Mouse (Mus musculus) spleen, adult 12 weeks (tissue): Measurements from ENCODE around the gene Dok3.
A peak's percentile ranks its signal among the peaks of the same experiment; 100 is the strongest.

Experiments used
- DNase-seq: peaks from one replicate; pipeline ENCODE4 v3.0.0; 2022; ENCODE audit warnings: low spot score

Dok3 gene

DNA sequence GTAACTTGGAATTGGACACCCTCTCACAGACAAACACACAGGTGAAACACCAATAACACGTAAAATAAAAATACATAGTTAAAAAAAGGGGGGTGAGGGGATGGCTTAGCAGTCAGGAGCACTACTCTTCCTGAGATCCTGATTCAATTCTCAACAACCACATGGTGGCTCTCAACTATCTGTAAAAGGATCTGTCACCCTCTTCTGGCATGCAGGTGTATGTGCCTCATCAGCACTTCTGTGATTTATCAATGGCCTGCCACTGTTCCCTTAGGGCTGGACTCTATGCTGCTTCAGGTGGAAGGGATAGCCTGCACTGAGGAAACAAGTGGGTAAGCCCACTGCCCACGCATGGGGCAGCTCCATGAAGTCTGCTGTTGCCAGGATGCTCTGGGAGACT is 11.8 kb upstream of the Dok3 start:
- DNase-seq = no peak

DNA sequence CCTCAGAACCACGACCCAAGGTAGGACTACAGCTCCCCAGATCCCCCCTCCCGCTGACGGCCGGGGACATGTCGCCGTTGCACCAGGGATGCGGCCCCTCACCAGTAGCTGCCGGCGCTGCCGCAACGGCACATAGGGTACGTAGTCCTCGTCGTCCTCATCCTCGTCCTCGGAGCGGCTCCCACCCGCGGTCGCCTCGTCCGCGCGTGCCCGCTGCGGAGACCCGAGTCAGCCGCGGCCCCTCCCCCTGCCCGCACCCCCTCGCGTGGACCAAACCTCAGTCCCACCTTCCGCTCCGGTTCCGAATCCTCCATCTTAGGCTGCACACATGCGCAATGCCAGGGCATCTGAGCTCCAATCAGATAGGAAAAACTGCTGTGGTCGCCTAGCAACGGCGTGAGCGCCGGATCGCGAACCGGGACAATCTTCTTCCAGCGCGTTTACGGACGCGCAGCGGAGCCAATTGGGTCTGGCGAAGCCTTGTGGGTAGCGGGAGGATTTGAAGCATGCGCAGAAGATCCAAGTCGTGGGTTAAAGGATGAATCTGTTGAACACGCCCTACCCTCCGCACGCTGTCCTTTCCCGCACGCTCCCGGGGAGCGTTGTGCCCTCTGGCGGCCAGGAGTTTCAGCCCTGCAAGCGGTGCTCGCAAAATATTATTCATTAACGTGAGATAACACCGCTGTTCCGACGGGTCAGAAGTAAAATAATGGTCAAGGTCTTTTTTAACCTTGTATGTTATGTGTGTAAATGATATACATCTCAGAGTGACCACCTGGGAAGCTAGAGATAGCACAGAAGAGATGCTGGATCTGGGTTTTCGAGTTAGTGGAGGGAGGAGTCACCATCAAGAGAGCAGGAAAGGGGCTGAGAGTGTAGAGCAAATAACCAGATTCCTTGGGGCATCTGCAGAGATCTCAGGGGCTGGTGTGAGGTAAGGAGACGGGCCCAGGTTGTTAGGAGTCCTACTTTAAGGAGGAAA is 7.4 kb upstream of the Dok3 start, which contains the start of gene Ddx41:
Gene Ddx41, minus strand, starts transcription at position 465 of the 982 bp plus-strand sequence.
- DNase-seq = peak; percentile 97

DNA sequence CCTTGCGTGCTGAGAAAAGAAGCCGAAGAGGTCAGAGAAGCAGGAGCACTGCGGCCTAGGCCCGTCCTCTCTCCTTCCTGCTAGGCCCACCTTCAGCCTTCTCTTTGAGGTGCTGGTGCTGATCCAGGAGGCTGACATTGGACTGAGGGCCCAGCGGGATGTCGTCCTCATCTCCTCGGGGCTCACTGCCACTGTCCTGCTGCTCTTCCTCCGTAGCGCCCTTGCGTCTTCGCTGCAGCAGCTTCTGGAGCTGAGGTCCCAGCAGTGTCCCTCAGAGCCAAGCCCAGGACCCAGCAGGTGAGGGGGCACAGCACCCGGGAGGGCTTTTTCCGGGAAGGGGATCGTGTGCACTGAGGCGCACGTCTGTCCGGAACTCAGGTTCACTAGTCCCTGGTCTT is 6.7 kb upstream of the Dok3 start:
- DNase-seq = no peak

DNA sequence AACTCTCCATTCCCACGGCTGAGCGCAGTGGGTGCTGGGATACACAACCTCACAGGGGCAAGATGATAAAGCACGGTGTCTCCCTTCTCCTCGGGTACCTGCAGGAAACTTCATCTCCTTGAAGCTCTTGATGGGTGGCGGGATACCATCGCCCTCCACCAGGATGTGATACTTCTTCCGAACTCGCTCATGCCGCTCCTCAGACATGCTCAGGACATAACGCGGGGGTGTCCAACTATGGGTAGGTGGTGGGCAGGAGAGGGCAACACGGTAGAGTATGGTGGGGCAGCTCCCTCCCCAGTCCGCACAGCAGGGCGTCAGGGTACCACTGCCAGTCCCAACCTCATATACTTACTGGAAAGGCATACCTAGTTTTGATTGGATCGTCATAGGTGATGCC is 6.1 kb upstream of the Dok3 start:
- no peak for DNase-seq

DNA sequence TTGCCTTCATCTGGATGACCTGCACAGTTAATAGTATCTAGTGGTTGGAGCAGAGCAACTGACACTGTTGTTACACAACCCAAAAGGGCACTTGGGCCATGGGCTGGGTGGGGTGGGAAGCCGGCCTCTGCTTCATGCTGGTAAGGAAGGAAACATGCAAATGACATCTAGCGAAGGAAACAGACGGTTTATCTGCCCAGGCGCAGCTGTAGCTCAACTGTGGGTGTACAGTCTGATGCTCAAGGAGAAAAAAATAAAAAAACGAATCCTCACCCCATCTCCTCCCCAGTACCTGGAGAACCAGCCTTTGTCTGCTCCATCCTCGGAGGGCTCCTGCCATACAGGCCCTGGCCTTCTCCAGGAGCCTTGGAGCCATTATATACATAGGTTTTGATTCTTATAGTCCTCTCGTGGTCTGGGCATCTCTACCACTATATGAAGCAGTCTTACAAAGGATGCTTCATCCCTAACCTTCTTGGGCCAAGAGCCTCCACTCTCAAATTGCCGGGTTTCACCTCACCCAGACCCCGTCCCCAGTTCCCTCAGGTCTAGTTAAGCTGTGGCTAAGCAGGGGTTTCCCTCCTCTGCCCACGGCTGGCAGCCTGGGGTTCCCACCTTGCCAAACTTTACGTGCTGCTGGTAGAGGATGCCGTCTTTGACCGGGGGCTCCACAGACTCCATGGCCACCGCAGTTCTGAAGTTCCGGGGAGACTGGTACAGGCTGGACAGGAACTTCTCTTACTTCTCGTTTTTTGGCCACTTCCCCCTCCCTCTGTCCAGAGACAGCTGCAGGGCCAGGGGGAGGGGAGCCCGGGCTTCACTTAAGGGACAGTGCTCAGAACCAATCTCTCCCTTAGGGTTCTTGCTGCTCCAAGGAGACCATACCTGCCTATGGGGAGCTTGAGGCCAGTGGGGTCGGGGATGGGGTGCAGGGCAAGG is 993 bp downstream of the Dok3 start:
- DNase-seq = no peak

DNA sequence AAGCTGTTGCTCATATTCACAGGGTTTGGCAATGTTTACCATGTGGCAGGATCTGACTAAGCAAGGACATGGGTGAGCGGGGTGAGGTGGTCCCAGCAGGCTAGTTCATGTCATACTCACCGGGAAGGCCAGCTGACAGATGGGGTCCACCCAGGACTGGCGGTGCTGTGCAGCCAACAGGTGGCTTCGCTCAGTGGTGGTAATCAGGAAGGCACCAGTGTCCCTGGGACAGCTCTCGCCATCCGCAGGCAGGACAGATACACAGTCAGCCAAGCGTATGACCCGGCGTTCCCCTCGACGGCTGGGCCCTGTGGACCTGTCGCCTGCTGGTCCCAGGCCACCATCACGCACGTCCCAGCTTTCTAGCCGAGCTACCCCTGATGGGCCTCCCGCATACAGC is 1.9 kb downstream of the Dok3 start:
- no peak for DNase-seq

DNA sequence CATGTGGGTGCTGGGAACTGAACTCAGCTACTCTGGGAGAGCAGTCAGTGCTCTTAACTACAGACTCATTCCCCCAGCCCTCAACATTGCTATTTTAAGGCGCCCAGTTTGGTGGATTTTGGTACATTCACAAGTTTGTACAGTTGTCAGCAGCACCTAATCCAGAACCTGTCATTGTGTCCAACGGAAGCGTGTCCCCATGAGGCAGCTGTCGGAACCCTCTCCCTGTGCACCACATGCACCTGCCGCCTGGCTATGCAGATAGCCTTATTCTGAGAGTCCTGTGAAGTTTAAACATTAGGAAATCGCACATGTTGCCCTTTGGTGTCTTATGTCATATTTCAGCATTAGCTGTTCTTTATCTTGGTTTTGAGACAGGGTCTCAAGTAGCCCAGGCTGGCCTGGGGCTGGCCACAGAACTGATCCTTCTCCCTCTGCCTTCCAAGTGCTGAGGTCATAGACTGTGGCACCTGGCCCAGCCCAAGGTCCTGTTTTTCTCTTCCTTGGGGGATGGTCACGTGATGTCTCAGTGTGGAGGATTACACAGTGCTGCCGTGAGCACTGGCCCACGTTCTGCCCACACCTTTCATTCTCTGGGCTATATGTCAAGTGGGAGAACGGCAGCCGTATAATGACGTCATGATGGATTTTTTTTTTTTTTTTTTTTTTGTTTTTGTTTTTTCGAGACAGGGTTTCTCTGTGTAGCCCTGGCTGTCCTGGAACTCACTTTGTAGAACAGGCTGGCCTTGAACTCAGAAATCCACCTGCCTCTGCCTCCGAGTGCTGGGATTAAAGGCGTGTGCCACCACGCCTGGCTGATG is 3.2 kb downstream of the Dok3 start:
- no peak for DNase-seq

DNA sequence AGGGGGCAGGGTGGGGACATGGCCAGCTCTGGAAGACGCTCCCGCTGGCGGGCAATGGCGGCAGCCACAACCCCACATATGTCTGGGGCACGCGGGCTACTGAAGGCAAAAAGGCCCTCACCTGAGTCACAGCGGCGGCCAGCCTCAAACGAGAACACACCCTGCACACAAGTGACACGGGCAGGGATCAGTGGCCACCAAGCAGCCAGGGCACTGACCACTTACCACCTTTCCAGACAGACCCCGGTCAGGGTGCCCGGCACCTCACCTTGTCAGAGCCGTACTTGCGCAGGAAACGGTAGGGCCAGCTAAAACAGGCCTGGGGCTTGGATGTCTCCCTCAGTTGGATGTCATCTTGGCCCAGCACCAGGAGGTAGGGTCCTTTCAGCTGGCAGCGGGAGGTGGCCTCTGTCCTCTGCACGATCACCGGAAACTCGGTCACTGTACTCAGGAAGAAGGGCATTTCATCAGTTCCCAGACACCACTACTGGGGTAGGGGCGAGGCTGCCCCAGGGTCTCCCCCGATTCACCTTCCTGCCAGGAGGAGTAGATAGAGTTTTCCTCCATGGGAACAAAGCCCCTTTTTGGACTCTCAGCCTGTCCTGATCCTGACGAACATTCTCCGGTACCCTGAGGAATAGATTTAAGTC is 5.0 kb downstream of the Dok3 start:
- no peak for DNase-seq

DNA sequence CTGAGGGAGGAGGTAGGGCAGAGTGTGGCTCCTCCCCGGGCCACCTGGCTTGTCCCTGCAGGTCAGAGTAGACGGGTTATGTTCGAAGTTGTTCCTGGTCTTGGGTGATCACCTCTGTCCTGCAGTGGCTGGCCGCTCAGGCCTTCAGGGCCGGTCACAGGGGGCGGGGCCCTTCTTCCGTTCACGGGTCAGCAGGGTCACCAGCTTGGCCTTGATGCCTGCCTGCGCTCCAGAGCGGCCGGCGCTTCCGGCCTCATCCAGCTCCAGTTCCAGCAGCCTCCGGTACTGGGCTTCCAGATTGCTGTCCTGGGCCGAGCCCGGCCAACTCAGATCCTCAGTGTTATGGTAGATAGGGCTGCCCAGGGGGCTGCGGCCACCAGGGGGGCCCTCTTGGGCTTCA is 5.8 kb downstream of the Dok3 start:
- no peak for DNase-seq

DNA sequence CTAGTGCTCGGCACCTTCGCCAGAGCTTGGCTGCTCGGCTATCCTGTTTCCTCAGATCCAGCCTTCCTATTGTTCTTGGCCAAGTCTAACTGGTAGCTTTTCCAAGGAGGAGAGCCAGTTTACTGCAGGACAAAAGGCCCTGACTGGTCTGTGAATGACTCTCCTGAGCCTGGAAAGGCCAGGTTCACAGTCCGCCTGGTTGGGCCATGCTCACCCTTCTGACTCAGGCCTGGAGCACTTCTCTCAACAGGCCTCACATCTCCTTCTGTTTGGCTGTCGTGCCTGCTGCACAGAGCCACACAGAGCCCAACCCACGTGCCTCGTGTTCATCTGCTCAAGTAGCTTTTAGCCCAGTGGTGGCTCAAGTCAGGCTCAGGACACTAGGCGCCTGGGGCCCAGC is 6.4 kb downstream of the Dok3 start:
- DNase-seq = no peak

DNA sequence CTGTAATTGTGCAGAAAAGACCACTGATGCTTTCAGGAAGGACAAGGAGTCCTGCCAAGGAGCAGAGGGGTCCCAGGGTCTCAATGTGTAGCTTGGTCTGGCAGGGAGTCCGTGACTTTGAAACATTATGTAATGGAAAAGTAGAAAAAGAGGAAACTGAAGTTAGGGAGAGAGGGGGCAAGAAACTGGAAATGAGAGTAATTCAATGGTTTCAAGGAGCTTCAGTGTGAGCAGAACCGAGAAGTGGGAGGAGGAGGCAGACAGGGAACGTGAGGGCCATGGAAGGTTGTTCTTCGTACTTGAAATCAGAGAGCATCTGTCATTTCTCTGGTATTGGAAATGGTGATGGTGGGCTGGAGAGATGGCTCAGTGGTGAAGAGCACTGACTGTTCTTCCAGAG is 9.5 kb downstream of the Dok3 start:
- no peak for DNase-seq

DNA sequence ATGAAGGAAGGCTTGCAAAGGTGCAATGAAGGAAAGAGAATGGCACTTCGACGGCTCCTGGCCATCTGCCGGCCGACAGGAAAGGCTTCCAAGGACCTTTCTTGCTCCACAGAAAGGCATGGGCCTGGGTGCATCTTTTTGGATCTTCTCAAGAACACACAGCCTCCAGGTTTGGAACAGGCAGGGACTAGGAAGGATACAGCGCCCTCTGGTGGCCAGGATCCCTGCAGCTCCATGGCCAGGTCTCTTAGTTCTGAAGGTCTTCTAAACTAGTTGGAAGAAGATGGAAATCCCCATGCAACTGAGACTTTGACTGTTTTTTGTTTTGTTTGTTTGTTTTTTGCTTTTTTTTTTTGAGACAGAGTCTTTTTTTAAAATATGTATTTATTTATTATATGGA is 12.1 kb downstream of the Dok3 start:
- peak; percentile 74 for DNase-seq

DNA sequence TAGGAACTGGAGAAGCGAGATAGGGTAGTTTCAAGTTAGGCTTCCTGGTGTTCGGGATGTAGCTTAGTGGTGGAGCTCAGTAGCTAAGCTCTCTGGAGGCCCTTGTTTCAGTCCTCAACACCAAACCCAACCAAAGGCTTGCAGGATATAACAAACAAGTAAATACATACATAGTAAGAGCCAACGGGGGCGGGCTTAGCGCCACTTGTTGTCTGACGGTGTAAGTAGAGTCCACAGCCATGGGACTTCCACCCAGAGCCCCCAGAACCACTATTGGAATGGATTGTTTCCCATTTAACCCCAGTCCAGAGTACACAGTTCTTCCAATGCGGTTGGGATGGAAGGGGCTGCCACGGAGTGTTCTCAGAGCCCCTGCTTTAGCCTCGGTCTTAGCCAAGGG is 15.3 kb downstream of the Dok3 start:
- DNase-seq = no peak

DNA sequence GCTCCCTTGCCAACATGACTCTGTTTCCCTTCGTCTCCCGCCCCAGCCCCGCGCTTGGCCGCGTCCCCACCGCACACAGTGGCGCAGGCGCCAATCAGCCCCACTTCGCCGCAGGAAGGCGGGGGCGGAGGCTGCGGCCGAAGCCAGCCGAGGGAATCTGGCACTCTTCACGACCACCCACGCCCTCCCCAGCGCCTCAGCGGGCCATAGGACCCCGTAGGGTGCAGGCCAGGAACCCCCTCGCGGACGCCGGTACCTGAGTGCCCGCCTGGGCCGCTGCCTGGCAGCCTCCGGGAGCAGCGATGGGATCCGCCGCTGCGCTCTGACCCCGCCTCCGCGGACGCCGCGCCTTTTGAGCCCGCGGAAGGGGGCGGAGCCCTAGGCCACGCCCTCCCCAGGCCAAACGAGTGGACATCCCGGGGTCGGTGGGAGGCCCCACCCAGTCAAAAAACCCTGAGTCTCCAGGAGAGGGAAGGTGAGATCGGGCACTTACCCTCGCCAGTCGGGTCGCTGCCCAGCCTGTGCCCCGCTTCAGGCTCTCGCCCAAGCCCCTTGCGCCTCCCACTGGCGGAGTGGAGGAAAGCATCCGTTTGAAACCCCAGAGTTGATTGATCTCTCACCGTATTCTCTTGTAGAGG is 15.9 kb downstream of the Dok3 start, which contains the start of gene Pdlim7:
Gene Pdlim7, minus strand, starts transcription at position 566 of the 638 bp plus-strand sequence.
- DNase-seq = peak; percentile 83

DNA sequence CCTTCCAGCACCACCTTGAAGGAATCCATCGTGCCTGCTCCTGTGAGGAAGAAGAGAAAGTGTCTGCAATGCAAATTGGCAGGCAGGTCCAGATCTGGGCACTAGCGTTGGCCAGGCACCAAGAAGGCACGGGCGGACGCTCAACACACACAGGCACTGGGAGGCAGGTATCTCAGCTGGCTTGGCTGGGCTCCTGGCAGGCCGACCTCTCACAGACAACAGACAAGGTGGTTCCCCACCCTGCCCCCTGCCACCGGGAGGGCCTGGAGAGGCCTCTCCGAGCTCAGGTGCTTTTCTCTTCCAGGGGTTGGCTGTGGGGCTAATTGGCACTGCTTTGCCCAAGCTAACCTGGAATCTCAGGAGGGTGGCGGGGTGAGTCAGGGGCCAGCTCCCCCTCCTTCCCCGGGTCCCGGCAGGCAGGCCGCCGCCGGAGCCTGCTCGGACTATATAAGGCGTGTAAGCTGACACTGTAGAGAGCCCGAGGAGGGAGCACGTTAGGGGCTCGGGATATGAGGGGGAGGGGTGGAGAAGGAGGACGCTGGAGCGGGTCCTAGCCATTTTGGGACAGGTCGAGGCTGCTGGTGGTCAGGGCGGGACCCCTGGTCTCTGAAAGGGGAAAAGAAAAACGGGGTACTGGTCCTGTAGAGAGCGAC is 16.6 kb downstream of the Dok3 start:
- DNase-seq = no peak

DNA sequence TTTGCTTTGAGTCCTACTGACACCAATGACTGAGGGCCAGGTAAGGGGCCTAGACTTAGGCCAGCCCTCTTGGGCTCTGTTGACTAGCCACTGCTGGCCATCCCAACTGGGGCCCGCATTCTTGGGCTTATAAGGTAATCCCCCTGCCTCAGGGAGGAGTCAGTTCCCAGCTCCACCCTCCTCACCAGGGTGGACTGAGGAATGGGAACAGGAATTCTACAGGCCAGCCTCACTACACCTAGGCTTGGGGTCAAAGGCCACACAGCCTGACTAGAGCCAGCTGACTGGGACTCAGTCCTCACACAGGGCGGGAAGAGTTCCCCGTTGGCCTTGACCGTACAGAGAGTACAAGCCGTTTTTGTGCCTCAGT is 17.6 kb downstream of the Dok3 start:
- DNase-seq = no peak

DNA sequence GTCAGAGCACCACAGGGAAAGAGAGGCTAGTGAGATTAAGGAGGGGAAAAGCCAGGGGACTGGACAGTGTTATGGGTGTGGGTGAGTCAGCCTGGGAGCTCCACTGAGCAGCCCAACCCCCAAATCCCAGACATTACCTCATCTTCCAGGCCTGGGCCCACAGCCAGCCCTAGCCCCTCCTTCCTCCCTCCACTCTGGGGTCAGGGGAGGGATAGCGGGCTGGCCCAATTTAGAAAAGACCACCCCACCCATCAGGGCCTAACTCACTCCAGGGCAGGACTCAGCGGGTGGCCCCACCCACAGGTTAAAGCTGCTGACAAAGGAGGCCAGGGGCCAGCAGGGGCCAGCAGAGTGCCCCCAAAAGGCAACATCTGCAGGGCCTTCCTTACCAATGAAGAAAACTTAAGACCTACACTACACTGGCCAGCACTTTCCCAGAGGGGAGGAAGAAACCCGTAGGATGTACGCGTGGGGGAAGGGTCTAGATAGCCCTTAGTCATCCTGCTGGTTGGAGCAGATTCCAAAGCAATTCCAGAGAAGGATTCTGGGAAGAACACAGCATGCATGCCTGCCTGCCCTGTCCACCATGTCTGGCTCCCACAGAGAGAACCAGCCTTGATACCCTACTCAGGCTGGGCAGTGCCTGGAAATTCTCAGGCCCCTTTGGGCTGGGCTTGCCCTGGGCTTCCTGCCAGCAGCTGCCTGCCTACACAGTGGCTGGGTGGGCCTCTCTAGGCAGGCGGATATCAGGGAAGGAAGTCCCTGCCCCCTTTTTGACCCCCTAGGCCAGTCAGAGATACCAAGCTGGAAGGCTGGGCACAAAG is 18.2 kb downstream of the Dok3 start:
- no peak for DNase-seq

DNA sequence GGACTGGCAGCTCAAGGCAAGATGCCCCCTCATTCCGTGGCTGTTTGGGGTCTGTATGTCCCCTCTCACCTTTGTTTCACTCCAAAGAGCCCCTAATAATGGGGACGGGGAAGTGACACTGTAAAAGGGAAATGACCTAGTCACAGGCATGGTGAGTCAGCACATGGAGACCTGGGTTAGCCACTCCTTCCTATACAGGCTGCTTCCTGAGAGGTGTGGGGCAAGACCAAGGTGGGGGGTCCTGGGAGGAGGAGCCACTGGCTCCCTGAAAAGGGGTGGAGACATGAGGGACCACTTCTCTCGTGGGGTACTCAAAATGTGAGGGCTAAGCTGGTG is 18.8 kb downstream of the Dok3 start:
- DNase-seq = no peak

DNA sequence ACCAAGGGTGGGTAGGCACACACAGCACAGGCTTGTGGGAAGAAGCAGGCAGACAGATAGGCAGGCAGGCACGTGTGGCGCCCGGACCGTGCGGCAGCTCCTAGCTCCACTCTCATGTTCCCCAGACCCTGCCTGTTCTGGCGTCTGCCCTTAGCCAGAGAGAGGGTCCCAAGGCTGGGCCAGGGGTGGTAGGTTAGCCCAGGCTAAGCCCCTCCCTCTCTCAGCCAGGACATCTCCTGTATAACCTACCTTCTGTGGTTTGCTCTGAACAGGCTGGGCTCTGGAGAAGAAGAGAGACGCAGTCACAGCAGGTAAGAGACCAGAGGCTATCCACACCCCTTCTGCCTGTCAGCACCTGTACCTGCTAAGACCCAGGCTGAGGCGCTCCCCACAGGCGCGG is 20.6 kb downstream of the Dok3 start:
- DNase-seq = no peak

DNA sequence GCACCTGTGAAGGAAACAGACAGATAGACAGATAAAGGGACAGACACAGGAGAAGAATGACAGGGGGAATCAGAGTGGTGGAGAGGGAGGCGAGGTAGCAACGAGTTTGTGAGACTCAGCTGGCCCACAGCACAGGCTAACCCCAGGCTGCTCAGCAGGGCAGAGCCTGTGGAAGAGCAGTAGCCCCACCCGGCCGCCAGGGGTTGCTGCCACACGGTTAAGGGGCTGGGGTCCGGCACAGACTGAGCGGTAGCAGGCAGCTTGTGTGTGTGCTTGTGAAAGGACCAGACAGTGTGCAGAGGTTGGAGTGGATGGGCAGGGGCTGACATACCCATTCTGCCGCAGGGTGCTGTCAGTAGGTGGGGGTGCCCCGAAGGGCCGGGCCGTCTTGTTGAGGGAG is 21.2 kb downstream of the Dok3 start:
- no peak for DNase-seq
